Comparison of ENCODE assay signal across 16 mouse cellular contexts in genomic region chr6:17705973-17706372, GRCm38 (mm10).
"Had no signal": no experiment of that assay in that cellular context is flagged by ENCODE, and none has a peak within 500 bp of the region (broad histone marks: within the 10 kb centered on the region; RNA-seq: fewer than 3 reads in every experiment).

No protein-coding gene starts in this region.

- DNase-seq: kidney, adult 18-20 months; kidney, postnatal 4 days; left cerebral cortex, postnatal 4 days; lung, adult 2 months; lung, postnatal 14 days; lung, postnatal 4 days; midbrain, embryonic 14.5 days; thymus, adult 18-20 months; thymus, postnatal 4 days had no signal

- ATAC-seq: intestine, embryonic 16.5 days; liver, embryonic 12.5 days had no signal

- H3K36me3 ChIP-seq: limb, embryonic 12.5 days; limb, embryonic 15.5 days; liver, embryonic 12.5 days; liver, embryonic 15.5 days; midbrain, embryonic 10.5 days had no signal

- H3K27me3 ChIP-seq: limb, embryonic 12.5 days; limb, embryonic 15.5 days; liver, embryonic 12.5 days; liver, embryonic 15.5 days had no signal

- H3K9me3 ChIP-seq: limb, embryonic 12.5 days; limb, embryonic 15.5 days; liver, embryonic 12.5 days; liver, embryonic 15.5 days; midbrain, embryonic 10.5 days had no signal

- H3K4me2 ChIP-seq: limb, embryonic 12.5 days; limb, embryonic 15.5 days; liver, embryonic 12.5 days; liver, embryonic 15.5 days had no signal

- H3K27ac ChIP-seq: kidney, postnatal 0 days; limb, embryonic 12.5 days; limb, embryonic 15.5 days; liver, embryonic 12.5 days; liver, embryonic 15.5 days; midbrain, embryonic 10.5 days had no signal

- H3K4me1 ChIP-seq: limb, embryonic 15.5 days; liver, embryonic 12.5 days had no signal

- H3K9ac ChIP-seq: limb, embryonic 12.5 days; limb, embryonic 15.5 days; liver, embryonic 12.5 days; liver, embryonic 15.5 days had no signal

- H3K4me3 ChIP-seq: limb, embryonic 12.5 days; limb, embryonic 15.5 days; liver, embryonic 12.5 days; liver, embryonic 15.5 days; midbrain, embryonic 10.5 days had no signal
